Comparison of ENCODE assay signal across 11 mouse cellular contexts in genomic region chr10:17131763-17132162, GRCm38 (mm10).
DNase-seq lines count a peak whose midpoint lies in the region; ATAC-seq lines count a peak whose summit lies in the region.
"Had no signal": no experiment of that assay in that cellular context is flagged by ENCODE, and none has a peak within 500 bp of the region (broad histone marks: within the 10 kb centered on the region; RNA-seq: fewer than 3 reads in every experiment).

No protein-coding gene starts in this region.

- H3K4me1 ChIP-seq in liver, embryonic 12.5 days = no peaks in the 10 kb centered on the region
- H3K4me1 ChIP-seq: hindbrain, embryonic 10.5 days; limb, embryonic 13.5 days had no signal

- H3K4me3 ChIP-seq in liver, embryonic 12.5 days = no peak overlapping the region
- H3K4me3 ChIP-seq: hindbrain, embryonic 10.5 days; limb, embryonic 13.5 days; myocyte had no signal

- H3K9ac ChIP-seq in liver, embryonic 12.5 days = no peak overlapping the region
- H3K9ac ChIP-seq: limb, embryonic 13.5 days had no signal

- WGBS in liver, embryonic 12.5 days (ENCODE audit: insufficient replicate concordance) = 60% methylated on average over 4 of the region's 4 CpGs

- no peak for ATAC-seq in liver, embryonic 12.5 days

- DNase-seq in heart, adult 18-20 months = peak; percentile 48 to 62
- no peak for DNase-seq in heart, postnatal 4 days
- peak; percentile 48 for DNase-seq in ovary, adult 18-20 months (ENCODE audit: low spot score)
- no peak for DNase-seq in ovary, postnatal 36 days (ENCODE audit: low spot score)
- DNase-seq in kidney, postnatal 14 days = peak; percentile 30
- no peak for DNase-seq in urinary bladder, postnatal 10 days (ENCODE audit: low spot score)
- DNase-seq in T-cell, adult 2 months (ENCODE audit: low spot score) = no peak

- H3K36me3 ChIP-seq in liver, embryonic 12.5 days = no peaks in the 10 kb centered on the region
- H3K36me3 ChIP-seq: hindbrain, embryonic 10.5 days; limb, embryonic 13.5 days had no signal

- no peak overlapping the region for H3K4me2 ChIP-seq in liver, embryonic 12.5 days
- H3K4me2 ChIP-seq: limb, embryonic 13.5 days had no signal

- H3K9me3 ChIP-seq in liver, embryonic 12.5 days (replicated peaks) = no peaks in the 10 kb centered on the region
- H3K9me3 ChIP-seq: hindbrain, embryonic 10.5 days; limb, embryonic 13.5 days had no signal

- no peak overlapping the region for H3K27ac ChIP-seq in liver, embryonic 12.5 days
- H3K27ac ChIP-seq: hindbrain, embryonic 10.5 days; limb, embryonic 13.5 days had no signal

- H3K27me3 ChIP-seq in liver, embryonic 12.5 days (replicated peaks) = no peaks in the 10 kb centered on the region
- H3K27me3 ChIP-seq: limb, embryonic 13.5 days had no signal

Comparison
In these comparisons a context has a peak if more than half of its experiments do, and no peak if none do; other contexts are left out.
1. DNase-seq: peak in heart, adult 18-20 months (2 of 2), ovary, adult 18-20 months (single experiment) and kidney, postnatal 14 days (single experiment); none in heart, postnatal 4 days (single experiment), ovary, postnatal 36 days (single experiment), urinary bladder, postnatal 10 days (single experiment) and T-cell, adult 2 months (single experiment).